Mouse (Mus musculus): ENCODE results near the gene Kcnh1.

GRCm38 (mm10) chr1:192544901-192545300, 354.3 kb downstream of the Kcnh1 start:
- TF ChIP-seq CTCF (IDR thresholded peaks at IDR 0.05; ENCODE audit: low read depth) (no peak), EP300 (optimal IDR thresholded peaks at IDR 0.05) (no peak)

Data from stomach, postnatal 0 days (tissue).